Mouse (Mus musculus) CH12.LX (cell line): Measurements from ENCODE around the gene Prm3. TPM values are rescaled to one million over a fixed set of nuclear protein-coding genes. Genes with fewer than 3 reads are reported as not detected.

Experiments
- DNase-seq: peaks from one replicate; pipeline ENCODE4 v3.0.0-alpha.2; 2013; ENCODE audit errors: extremely low read depth
- H3K27ac ChIP-seq: 2 replicates; pipeline ENCODE4 v1.5.1; 2012; ENCODE audit warnings: low read depth, mild to moderate bottlenecking, control low read depth, moderate library complexity; ENCODE audit not compliant: insufficient read depth
- H3K27me3 ChIP-seq: replicated peaks from 2 replicates; pipeline ENCODE3; 2012; ENCODE audit warnings: inconsistent platforms
- H3K36me3 ChIP-seq, 2 experiments: replicated peaks in 1 of 2; 2 replicates each; pipeline versions ENCODE3 to v1.6.1; 2012; ENCODE audit warnings: inconsistent platforms in 1 of 2, low read length in 1 of 2, mild to moderate bottlenecking in 1 of 2, mixed read lengths in 1 of 2, moderate library complexity in 1 of 2; ENCODE audit not compliant: control insufficient read depth in 1 of 2, insufficient read depth in 1 of 2
- H3K4me1 ChIP-seq, 2 experiments: 2 replicates each; pipeline ENCODE4 v1.6.1; 2012; ENCODE audit warnings: inconsistent platforms in 1 of 2, moderate library complexity in 1 of 2; ENCODE audit not compliant: insufficient read depth in 2 of 2, control insufficient read depth in 1 of 2
- H3K4me2 ChIP-seq: 2 replicates; pipeline ENCODE4 v1.6.1; 2012; ENCODE audit warnings: low read depth, mild to moderate bottlenecking, control low read depth; ENCODE audit not compliant: poor library complexity, insufficient read depth, severe bottlenecking
- H3K4me3 ChIP-seq, 3 experiments: fragments of 150-350 bp in 1 of 3; sonication (generic) in 1 of 3; replicated peaks in 1 of 3; 2 replicates each; pipeline versions ENCODE3 to v1.5.1; 2011 to 2012; ENCODE audit warnings: low read depth in 2 of 3, low read length in 2 of 3, mild to moderate bottlenecking in 2 of 3, moderate library complexity in 2 of 3, control low read depth in 1 of 3, improper control_type of control experiment in 1 of 3, inconsistent platforms in 1 of 3, mixed read lengths in 1 of 3; ENCODE audit not compliant: poor library complexity in 1 of 3
- H3K79me2 ChIP-seq: replicated peaks from 2 replicates; pipeline ENCODE4 v1.6.1; 2012; ENCODE audit warnings: mild to moderate bottlenecking, moderate library complexity; ENCODE audit not compliant: control insufficient read depth, poor library complexity, insufficient read depth, severe bottlenecking; ENCODE audit errors: extremely low read depth
- H3K9ac ChIP-seq: 2 replicates; pipeline ENCODE4 v1.6.1; 2012; ENCODE audit warnings: low read depth, mild to moderate bottlenecking, control low read depth, moderate library complexity; ENCODE audit not compliant: insufficient read depth
- H3K9me3 ChIP-seq: replicated peaks from 2 replicates; pipeline ENCODE3; 2012; ENCODE audit warnings: low read length, inconsistent platforms, mixed read lengths
- BHLHE40 ChIP-seq: IDR thresholded peaks from 2 replicates; pipeline ENCODE4 v1.6.1; 2011; ENCODE audit warnings: mild to moderate bottlenecking, low read depth, low read length, improper control_type of control experiment
- EP300 ChIP-seq: IDR thresholded peaks from 2 replicates; pipeline ENCODE4 v1.6.1; 2011; ENCODE audit warnings: low read length, improper control_type of control experiment
- ETS1 ChIP-seq: conservative IDR thresholded peaks from 2 replicates; pipeline ENCODE4 v1.6.1; 2012; ENCODE audit warnings: low read depth, mild to moderate bottlenecking, inconsistent platforms, low read length, improper control_type of control experiment, moderate library complexity
- GABPA ChIP-seq: IDR thresholded peaks from 2 replicates; pipeline ENCODE4 v1.6.1; 2012; ENCODE audit warnings: low read depth, low read length, improper control_type of control experiment, inconsistent platforms; ENCODE audit not compliant: insufficient replicate concordance
- MAFK ChIP-seq: IDR thresholded peaks from 2 replicates; pipeline ENCODE4 v1.6.1; 2011; ENCODE audit warnings: low read length, improper control_type of control experiment; ENCODE audit not compliant: insufficient replicate concordance
- MEF2A ChIP-seq: IDR thresholded peaks from 2 replicates; pipeline ENCODE4 v1.6.1; 2014; ENCODE audit warnings: low read depth, mild to moderate bottlenecking, inconsistent platforms, low read length, improper control_type of control experiment, borderline replicate concordance
- NRF1 ChIP-seq: IDR thresholded peaks from 2 replicates; pipeline ENCODE4 v1.6.1; 2014; ENCODE audit warnings: low read depth, mild to moderate bottlenecking, inconsistent platforms, low read length, improper control_type of control experiment, moderate library complexity
- RAD21 ChIP-seq: IDR thresholded peaks from 2 replicates; pipeline ENCODE4 v1.6.1; 2011; ENCODE audit warnings: low read depth, mild to moderate bottlenecking, low read length, improper control_type of control experiment, moderate library complexity
- SMC3 ChIP-seq: IDR thresholded peaks from 2 replicates; pipeline ENCODE4 v1.6.1; 2011; ENCODE audit warnings: low read depth, low read length, improper control_type of control experiment
- ZMIZ1 ChIP-seq: IDR thresholded peaks from 2 replicates; pipeline ENCODE4 v1.6.1; 2012; ENCODE audit warnings: low read depth, mild to moderate bottlenecking, inconsistent platforms, low read length, improper control_type of control experiment
- dilution Hi-C: fragments of 300-500 bp; cut with MboI; formaldehyde crosslinking; loops from 2 replicates; pipeline ENCODE4 v1.14.3; 2020; ENCODE audit warnings: low sequenced_read_pairs; ENCODE audit not compliant: extremely low pct_unique_long_range_greater_than_20kb, extremely low pct_ligation_motif_present
- in situ Hi-C: fragments of 300-500 bp; cut with MboI; formaldehyde crosslinking; loops from 3 replicates; pipeline ENCODE4 v1.14.3; 2019; ENCODE audit warnings: low sequenced_read_pairs, low pct_ligation_motif_present, low pct_unique_long_range_greater_than_20kb, mixed read lengths
- polyA plus RNA-seq: library from polyadenylated mRNA; unstranded; fragments of >175 nt; gene quantifications from 2 replicates; pipeline ENCODE4 v1.2.1, GENCODE M21; 2012; ENCODE audit warnings: low read depth; ENCODE audit not compliant: insufficient read length
- total RNA-seq, 2 experiments: library from RNA; depleted of rRNA; stranded (reverse); fragments of 300-350 nt in 1 of 2; fragments of >200 nt in 1 of 2; gene quantifications; 2 replicates each; pipeline ENCODE4 v1.2.3; 2012 to 2014

Gene Prm3
- total and polyA plus RNA-seq, 3 experiments, result not detected

GRCm38 (mm10) chr16:10762569-10763180 lies 28.0 kb downstream of the Prm3 start:
- DNase-seq, result no peak
- no peaks in the 10 kb centered on the region for H3K79me2 ChIP-seq
- dilution Hi-C loops, result no loop called here
- no peak overlapping the region for H3K4me3 ChIP-seq
- H3K4me1 ChIP-seq, result peaks cover 31 to 53% of the 10 kb centered on the region in 2 experiments
- H3K27ac ChIP-seq, result no peak overlapping the region
- no peaks in the 10 kb centered on the region for H3K27me3 ChIP-seq
- no peak overlapping the region for H3K4me2 ChIP-seq
- H3K36me3 ChIP-seq, result no peaks in the 10 kb centered on the region
- H3K9ac ChIP-seq, result no peak overlapping the region
- TF ChIP-seq ETS1, result no peak
- no peak for TF ChIP-seq MEF2A
- no peak for TF ChIP-seq ZMIZ1
- no peak for TF ChIP-seq RAD21
- TF ChIP-seq MAFK, result no peak
- TF ChIP-seq, all 38 proteins: peak for 0
- H3K9me3 ChIP-seq, result no peaks in the 10 kb centered on the region
- in situ Hi-C loops, result no loop called here

DNA sequence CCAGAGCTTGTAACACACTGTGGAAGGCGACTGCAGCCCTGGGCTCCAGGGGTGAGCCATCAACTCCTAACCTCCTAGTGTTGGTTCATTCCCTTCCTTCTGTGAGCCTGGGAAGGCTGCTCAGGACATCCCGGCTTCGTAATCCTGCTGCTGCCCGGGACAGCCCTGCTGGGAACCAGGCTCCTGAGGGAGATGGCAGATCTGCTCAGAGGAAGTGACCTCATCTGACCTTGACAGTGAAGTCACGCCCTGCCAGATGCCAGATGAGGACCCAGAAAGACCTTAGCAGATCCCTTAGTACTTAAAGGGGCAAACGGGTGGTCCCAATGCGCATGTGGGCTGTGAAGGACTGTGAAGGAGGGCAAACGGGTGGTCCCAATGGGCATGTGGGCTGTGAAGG lies 29.5 kb downstream of the Prm3 start:
- Histone ChIP-seq H3K79me2 (no peaks in the 10 kb centered on the region), H3K9me3 (no peaks in the 10 kb centered on the region), H3K4me3 (peak overlapping the region in 2 of 3 experiments; percentile 7 to 18), H3K4me2 (no peak overlapping the region), H3K27me3 (no peaks in the 10 kb centered on the region), H3K4me1 (peaks cover 31 to 52% of the 10 kb centered on the region in 2 experiments), H3K36me3 (no peaks in the 10 kb centered on the region), H3K27ac (no peak overlapping the region), H3K9ac (no peak overlapping the region)
- in situ Hi-C loops, result no loop called here
- TF ChIP-seq GABPA, result no peak
- TF ChIP-seq EP300, result no peak
- TF ChIP-seq ETS1, result 0 out of 2 replicates have a peak, but pooled peaks have one; percentile 10
- TF ChIP-seq SMC3, result no peak
- no peak for TF ChIP-seq BHLHE40
- 0 out of 2 replicates have a peak, but pooled peaks have one; percentile 10 for TF ChIP-seq NRF1
- DNase-seq, result no peak
- dilution Hi-C loops, result no loop called here

GRCm38 (mm10) chr16:10756168-10756567 lies 34.5 kb downstream of the Prm3 start:
- Histone ChIP-seq H3K4me3 (no peak overlapping the region), H3K9ac (no peak overlapping the region), H3K9me3 (no peaks in the 10 kb centered on the region), H3K36me3 (no peaks in the 10 kb centered on the region), H3K4me2 (no peak overlapping the region), H3K27ac (no peak overlapping the region), H3K79me2 (no peaks in the 10 kb centered on the region), H3K4me1 (peaks cover 50 to 83% of the 10 kb centered on the region in 2 experiments), H3K27me3 (no peaks in the 10 kb centered on the region)
- DNase-seq, result no peak
- in situ Hi-C loops (no loop called here), dilution Hi-C loops (no loop called here)
- TF ChIP-seq ZMIZ1, result no peak
